ENCODE assay signal across 29 mouse cellular contexts in the genomic region with DNA sequence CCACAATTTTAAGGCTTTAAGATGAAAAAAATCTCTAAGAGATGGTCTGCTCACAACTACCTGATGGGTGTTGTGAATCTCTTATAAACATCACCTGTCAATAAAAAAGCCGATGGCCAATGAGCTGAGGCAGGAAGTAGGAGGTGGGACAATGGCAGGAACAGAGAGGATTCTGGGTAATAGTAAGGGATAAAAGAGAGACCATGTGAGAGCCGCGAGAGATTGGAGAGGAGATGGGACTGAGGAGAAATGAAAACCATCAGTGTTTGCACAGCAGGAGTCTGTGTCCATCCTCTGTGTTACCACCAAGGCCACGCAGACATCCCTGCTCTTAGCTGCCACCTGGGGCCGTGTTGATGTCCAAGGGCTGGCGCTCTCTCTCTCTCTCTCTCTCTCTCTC. TPM values are rescaled to one million over a fixed set of nuclear protein-coding genes. Genes with fewer than 3 reads are reported as not detected.
"Had no signal": no experiment of that assay in that cellular context is flagged by ENCODE, and none has a peak within 500 bp of the region (broad histone marks: within the 10 kb centered on the region; RNA-seq: fewer than 3 reads in every experiment).

No protein-coding gene starts in this region.

- H3K27me3 ChIP-seq: liver, embryonic 15.5 days; lung, embryonic 15.5 days; neural tube, embryonic 12.5 days; neural tube, embryonic 15.5 days had no signal

- H3K4me2 ChIP-seq: limb, embryonic 13.5 days; liver, embryonic 12.5 days; liver, embryonic 15.5 days; lung, embryonic 15.5 days; neural tube, embryonic 12.5 days; neural tube, embryonic 15.5 days had no signal

- DNase-seq: kidney, adult 8-10 months; kidney, postnatal 14 days; kidney, postnatal 4 days; liver; lung, adult 18-20 months; lung, postnatal 10 days; lung, postnatal 36 days; midbrain, embryonic 14.5 days; right cerebral cortex, adult 18-20 months; right cerebral cortex, postnatal 14 days; right cerebral cortex, postnatal 4 days; thymus, postnatal 25 days had no signal

- H3K36me3 ChIP-seq: limb, embryonic 10.5 days; limb, embryonic 13.5 days; liver, embryonic 12.5 days; liver, embryonic 15.5 days; lung, embryonic 15.5 days; midbrain, embryonic 10.5 days; neural tube, embryonic 12.5 days; neural tube, embryonic 15.5 days had no signal

- H3K27ac ChIP-seq: limb, embryonic 10.5 days; limb, embryonic 13.5 days; liver, embryonic 12.5 days; liver, embryonic 15.5 days; lung, embryonic 15.5 days; midbrain, embryonic 10.5 days; neural tube, embryonic 12.5 days; neural tube, embryonic 15.5 days; stomach, postnatal 0 days had no signal

- H3K9me3 ChIP-seq: limb, embryonic 10.5 days; limb, embryonic 13.5 days; liver, embryonic 12.5 days; liver, embryonic 15.5 days; lung, embryonic 15.5 days; midbrain, embryonic 10.5 days; neural tube, embryonic 12.5 days; neural tube, embryonic 15.5 days had no signal

- H3K9ac ChIP-seq: limb, embryonic 13.5 days; liver, embryonic 12.5 days; liver, embryonic 15.5 days; lung, embryonic 15.5 days; neural tube, embryonic 12.5 days; neural tube, embryonic 15.5 days had no signal

- ATAC-seq: liver, embryonic 12.5 days had no signal

- H3K4me3 ChIP-seq: limb, embryonic 10.5 days; limb, embryonic 13.5 days; liver, embryonic 12.5 days; liver, embryonic 15.5 days; lung, embryonic 15.5 days; megakaryocyte, embryonic 14.5 days; midbrain, embryonic 10.5 days; neural tube, embryonic 12.5 days; neural tube, embryonic 15.5 days had no signal

RNA-seq across cellular contexts. Expression of a gene that starts 15.1 kb away (rescaled TPM):
- total RNA-seq: layer of hippocampus, adult 18-20 months; left cerebral cortex, adult 18-20 months; left cerebral cortex, postnatal 25 days had no signal
- polyA plus RNA-seq: kidney, embryonic 16.5 days; limb, embryonic 10.5 days; limb, embryonic 13.5 days; liver, embryonic 12.5 days; liver, embryonic 15.5 days; lung, embryonic 15.5 days; midbrain, embryonic 10.5 days; midbrain, embryonic 14.5 days; neural tube, embryonic 12.5 days; neural tube, embryonic 15.5 days; stomach, embryonic 14.5 days; stomach, postnatal 0 days; thymus, postnatal 0 days had no signal

RNA-seq across cellular contexts. Expression of a gene that starts 24.8 kb away (rescaled TPM):
- total RNA-seq: layer of hippocampus, adult 18-20 months; layer of hippocampus, postnatal 25 days; left cerebral cortex, adult 18-20 months; left cerebral cortex, postnatal 25 days had no signal
- polyA plus RNA-seq: liver, embryonic 12.5 days; liver, embryonic 15.5 days; midbrain, embryonic 14.5 days; neural tube, embryonic 12.5 days; neural tube, embryonic 15.5 days; stomach, embryonic 14.5 days had no signal

RNA-seq across cellular contexts. Expression of a gene that starts 37.6 kb away (rescaled TPM):
- total RNA-seq: layer of hippocampus, adult 18-20 months; layer of hippocampus, postnatal 25 days; left cerebral cortex, adult 18-20 months; left cerebral cortex, postnatal 25 days had no signal
- polyA plus RNA-seq: kidney, embryonic 16.5 days; limb, embryonic 10.5 days; limb, embryonic 13.5 days; liver, embryonic 12.5 days; liver, embryonic 15.5 days; lung, embryonic 15.5 days; midbrain, embryonic 10.5 days; midbrain, embryonic 14.5 days; neural tube, embryonic 12.5 days; neural tube, embryonic 15.5 days; stomach, embryonic 14.5 days; stomach, postnatal 0 days had no signal

RNA-seq across cellular contexts. Expression of a gene that starts 54.9 kb away (rescaled TPM):
- total RNA-seq: layer of hippocampus, adult 18-20 months; layer of hippocampus, postnatal 25 days; left cerebral cortex, adult 18-20 months; left cerebral cortex, postnatal 25 days had no signal
- polyA plus RNA-seq: kidney, embryonic 16.5 days; limb, embryonic 10.5 days; limb, embryonic 13.5 days; liver, embryonic 12.5 days; liver, embryonic 15.5 days; lung, embryonic 15.5 days; midbrain, embryonic 10.5 days; midbrain, embryonic 14.5 days; neural tube, embryonic 12.5 days; neural tube, embryonic 15.5 days; stomach, embryonic 14.5 days; stomach, postnatal 0 days; thymus, postnatal 0 days had no signal
